Mouse (Mus musculus) urinary bladder, adult 2 months (tissue): ENCODE data around the gene Ankrd34a. TPM values are rescaled to one million over a fixed set of nuclear protein-coding genes. Genes with fewer than 3 reads are reported as not detected.
A peak's percentile ranks its signal among the peaks of the same experiment; 100 is the strongest.
"Not testable (repeated sequence)": the region's sequence is repeated elsewhere in the genome, so short reads cannot be mapped to it uniquely, and the experiment has no call there.

ENCODE experiments used
- DNase-seq: peaks from one replicate; pipeline ENCODE4 v3.0.0; 2022; ENCODE audit warnings: low spot score
- polyA plus RNA-seq: library from polyadenylated mRNA; depleted of rRNA; stranded (reverse); fragments of >200 nt; gene quantifications from 2 replicates; pipeline ENCODE4 v1.2.3, GENCODE M21; 2012

The Ankrd34a gene
- polyA plus RNA-seq, 1 experiment: 0.70 TPM

DNA sequence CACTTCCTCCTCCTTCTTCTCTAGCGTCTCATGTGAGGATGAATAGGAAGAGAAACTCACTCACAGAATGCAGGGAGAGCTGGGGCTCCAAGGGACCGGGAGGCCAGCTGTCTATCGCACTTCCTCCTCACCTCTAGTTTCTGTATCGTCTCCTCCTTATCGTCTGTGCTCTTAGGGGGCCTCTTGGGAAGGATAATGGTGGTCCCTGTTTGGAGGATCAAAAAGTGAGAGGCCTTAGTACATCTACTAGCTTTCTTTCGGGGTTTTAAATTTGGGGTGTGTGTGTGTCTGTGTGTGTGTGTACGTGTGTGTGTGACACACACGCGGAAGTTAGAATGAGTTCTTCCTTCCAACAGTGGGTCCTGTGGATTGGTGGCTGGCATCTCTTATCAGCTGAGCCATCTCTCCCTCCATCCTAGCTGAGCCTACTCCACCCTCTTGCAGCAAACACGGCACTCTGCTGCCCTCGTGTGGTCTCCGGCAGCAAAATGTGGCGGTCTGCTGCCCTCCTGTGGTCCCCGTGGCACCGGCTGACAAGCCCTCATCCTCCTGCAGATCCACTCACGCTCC, 16.5 kb upstream of the Ankrd34a start:
- peak; percentile 82 for DNase-seq

GRCm38 (mm10) chr3:96581141-96581540, 15.3 kb upstream of the Ankrd34a start:
- DNase-seq: no peak

DNA sequence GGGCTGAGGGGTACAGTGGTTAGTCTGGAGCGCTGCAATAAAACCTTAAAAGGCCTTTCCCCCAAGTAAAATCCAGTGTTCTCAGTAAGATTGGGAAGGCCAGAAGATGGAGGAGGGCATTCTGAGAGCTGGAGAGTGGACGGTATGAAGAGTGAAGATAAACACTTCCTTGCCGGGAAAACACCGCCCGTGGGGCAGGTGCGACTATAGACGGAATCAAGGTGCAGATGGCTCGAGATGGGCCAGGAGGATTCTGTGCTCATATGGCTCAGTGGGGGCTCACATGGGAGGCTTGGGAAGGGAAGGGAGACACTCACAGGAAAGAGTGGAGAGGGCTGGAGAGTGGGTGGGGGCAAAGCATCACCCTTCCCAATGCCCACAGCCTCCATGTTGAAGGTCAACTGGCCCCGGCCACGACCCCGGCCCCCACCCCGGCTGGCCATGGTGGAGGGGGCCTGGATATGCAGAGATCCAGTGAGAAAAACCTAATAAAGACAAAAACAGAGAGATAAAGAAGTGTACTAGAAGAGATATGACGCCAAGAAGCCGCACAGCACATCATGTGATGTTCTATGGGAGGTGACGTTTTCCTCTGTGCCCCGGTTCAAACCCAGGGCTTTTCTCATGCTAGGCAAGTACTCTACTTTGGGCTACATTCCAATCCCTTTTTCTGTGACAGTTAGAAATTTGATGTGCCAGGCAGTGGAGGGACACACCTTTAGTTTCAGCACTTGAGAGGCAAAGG, 14.5 kb upstream of the Ankrd34a start:
- DNase-seq: no peak

GRCm38 (mm10) chr3:96583386-96583785, 13.1 kb upstream of the Ankrd34a start:
- DNase-seq: no peak

- DNase-seq: no peak
Measured at GRCm38 (mm10) chr3:96590657-96591056, 5.8 kb upstream of the Ankrd34a start.

DNA sequence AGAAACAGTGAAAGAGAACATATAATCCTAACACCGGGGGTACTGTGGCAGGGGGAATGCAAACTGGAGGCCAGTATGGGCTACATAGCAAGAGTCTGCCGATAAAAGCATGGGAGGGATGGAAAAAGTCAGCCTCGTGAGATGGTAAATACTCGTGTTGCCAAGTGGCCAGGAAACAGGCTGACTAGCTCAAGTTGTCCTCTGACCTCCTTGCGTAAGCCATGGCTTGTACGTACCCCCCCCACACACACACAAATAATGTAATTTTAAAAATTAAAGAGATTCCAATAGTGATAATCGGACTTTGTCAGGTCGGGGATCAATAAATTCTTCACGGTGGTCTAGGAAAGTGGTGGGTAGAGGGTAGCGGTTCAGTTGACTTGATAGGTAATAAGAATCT, 3.1 kb upstream of the Ankrd34a start:
- no peak for DNase-seq

GRCm38 (mm10) chr3:96593790-96594560, 2.5 kb upstream of the Ankrd34a start, which contains the start of gene Polr3gl:
Gene Polr3gl (minus strand): TSS chr3:96594181.
- DNase-seq: peak; percentile 82

- no peak for DNase-seq
Measured at GRCm38 (mm10) chr3:96594851-96595250, 1.6 kb upstream of the Ankrd34a start.

- no peak for DNase-seq
Measured at GRCm38 (mm10) chr3:96595661-96596060, 775 bp upstream of the Ankrd34a start.

- DNase-seq: no peak
Measured at GRCm38 (mm10) chr3:96596855-96597254, 419 bp downstream of the Ankrd34a start.

DNA sequence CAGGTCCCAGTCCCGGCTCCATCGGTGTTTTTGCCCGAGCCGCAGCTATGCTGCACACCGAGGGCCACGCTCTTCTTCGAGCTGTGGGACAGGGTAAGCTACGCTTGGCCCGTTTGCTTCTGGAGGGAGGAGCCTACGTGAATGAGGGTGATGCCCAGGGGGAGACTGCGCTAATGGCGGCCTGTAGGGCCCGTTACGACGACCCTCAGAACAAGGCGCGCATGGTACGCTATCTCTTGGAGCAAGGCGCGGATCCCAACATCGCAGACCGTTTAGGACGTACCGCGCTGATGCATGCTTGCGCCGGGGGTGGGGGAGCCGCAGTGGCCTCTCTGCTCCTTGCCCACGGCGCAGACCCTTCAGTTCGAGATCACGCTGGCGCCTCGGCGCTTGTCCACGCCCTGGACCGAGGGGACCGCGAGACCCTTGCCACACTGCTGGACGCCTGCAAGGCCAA, 1.0 kb downstream of the Ankrd34a start:
- no peak for DNase-seq

DNA sequence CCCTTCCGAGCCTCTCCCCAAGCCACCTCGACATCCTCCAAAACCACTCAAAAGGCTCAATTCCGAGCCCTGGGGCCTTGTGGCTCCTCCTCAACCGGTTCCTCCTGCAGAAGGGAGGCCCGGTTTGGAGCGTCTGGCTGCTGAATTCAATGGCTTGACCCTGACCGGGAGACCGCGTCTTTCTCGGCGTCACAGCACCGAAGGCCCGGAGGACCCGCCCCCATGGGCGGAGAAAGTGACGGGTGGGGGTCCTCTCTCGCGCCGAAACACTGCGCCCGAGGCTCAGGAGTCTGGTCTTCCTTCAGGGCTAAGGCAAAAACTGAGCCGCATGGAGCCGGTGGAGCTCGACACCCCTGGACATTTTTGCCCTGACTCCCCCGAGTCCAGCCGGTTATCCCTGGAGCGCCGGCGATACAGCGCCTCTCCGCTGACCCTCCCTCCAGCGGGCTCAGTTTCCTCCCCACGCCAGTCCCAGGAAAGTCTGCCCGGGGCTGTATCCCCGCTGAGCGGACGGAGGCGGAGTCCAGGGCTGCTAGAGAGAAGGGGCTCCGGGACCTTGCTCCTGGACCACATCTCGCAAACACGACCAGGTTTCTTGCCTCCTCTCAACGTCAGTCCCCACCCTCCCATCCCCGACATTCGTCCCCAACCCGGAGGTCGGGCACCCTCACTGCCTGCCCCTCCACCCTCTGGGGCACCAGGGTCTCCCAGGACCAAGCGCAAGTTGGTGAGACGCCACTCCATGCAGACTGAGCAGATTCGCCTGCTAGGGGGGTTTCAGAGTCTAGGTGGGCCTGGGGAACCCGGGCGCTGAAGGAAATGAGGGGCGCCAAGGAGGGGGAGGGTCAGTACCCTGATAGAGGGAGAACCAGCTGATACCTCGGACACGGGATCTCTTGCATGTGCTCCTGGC, 2.0 kb downstream of the Ankrd34a start:
- peak; percentile 42 for DNase-seq

DNA sequence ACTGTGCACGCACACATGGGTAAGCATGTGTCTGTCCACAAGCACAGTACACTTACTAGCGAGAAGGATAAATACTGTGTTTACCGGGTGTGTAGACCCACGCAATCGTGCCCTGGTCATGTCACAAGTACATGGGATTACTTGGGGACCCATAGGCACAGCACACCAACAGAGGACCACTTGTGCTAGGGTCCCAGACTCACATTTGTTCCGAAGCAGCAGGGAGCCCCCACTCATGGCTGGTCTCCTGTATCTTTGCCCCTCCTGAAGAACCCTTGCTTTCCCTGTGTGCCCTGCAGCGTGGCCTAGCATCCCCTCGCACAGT, 2.6 kb downstream of the Ankrd34a start:
- DNase-seq: no peak

DNA sequence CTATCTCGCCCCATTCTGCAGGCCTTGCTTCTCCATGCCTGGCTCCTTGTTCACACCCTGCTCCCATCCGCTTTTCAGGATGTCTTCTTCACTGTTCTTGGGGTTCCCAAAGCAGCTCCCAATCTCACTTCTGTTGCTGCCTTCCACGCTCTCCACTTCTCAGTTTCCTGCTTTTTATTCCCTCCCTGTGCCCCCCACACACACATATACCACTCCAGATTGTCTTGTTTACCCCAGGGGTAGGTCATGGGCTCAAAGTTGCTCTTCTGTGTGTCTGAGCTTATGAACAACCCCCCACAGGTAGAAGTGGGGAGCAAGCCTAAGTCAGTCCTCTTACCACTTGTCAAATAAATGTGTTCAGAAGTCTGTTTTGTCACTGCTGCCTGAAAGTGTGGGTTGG, 3.0 kb downstream of the Ankrd34a start:
- DNase-seq: no peak

- DNase-seq: peak; percentile 65
Measured at GRCm38 (mm10) chr3:96600639-96601250, 4.3 kb downstream of the Ankrd34a start, which contains the start of gene Lix1l. Gene Lix1l (plus strand): TSS chr3:96601149.

- peak; percentile 38 for DNase-seq
Measured at GRCm38 (mm10) chr3:96601251-96601787, 4.9 kb downstream of the Ankrd34a start.

DNA sequence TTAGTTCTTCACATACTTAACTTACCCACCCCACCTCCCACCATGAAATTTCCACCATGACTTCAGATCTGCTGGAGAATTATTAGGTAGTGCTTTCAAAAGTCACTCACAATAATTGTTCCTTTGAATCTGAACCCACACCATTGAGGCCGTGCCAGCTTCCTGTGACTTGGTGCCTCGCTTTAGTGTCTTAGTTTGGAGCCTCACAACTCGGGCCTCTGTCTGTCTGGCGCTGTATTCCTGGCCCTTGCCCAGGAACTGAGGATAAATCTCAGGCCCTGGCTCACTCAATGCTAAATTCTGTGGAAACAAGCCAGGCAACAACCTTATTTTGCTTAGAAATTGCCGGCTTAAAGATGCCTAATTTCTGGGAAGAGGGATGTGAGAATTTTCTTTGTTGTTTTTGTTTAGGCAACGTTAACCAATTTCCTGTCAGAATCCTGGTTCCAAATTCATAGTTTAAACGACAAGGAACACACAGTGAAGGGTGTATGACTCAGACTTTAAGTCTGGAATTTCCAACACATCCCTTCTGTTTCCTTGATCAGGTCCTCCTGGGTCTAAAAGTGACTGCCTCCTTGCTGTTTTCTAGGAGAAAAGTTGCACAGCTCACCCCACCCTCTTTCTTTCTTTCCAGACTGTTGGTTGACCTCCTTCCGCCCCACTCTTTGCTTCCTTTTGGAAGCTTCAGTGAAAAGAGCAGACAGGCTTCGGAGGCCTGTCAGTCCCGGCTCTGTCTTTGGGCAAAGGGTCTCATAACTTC, 5.7 kb downstream of the Ankrd34a start:
- DNase-seq: no peak

- no peak for DNase-seq
Measured at GRCm38 (mm10) chr3:96602704-96603084, 6.3 kb downstream of the Ankrd34a start.

GRCm38 (mm10) chr3:96603311-96603710, 6.9 kb downstream of the Ankrd34a start:
- no peak for DNase-seq

- DNase-seq: not testable (repeated sequence)
Measured at GRCm38 (mm10) chr3:96606007-96606406, 9.6 kb downstream of the Ankrd34a start.
